Mouse (Mus musculus) hindbrain, embryonic 15.5 days (tissue): ENCODE results near the gene Sema4g. TPM values are rescaled to one million over a fixed set of nuclear protein-coding genes. Genes with fewer than 3 reads are reported as not detected.

Experiments used
- ATAC-seq: fragments of 200-750 bp; cut with Nextera tagmentation; 2 replicates; pipeline ENCODE4 v1.8.0; 2017; ENCODE audit warnings: low read depth, moderate number of reproducible peaks, moderate TSS enrichment; ENCODE audit not compliant: low FRiP score
- H3K27ac ChIP-seq: fragments of 300-500 bp; sonication (generic); replicated peaks from 2 replicates; pipeline ENCODE4 v1.5.1; 2015; ENCODE audit warnings: mild to moderate bottlenecking, inconsistent platforms
- H3K27me3 ChIP-seq: fragments of 300-500 bp; sonication (generic); 2 replicates; pipeline ENCODE4 v1.6.1; 2015; ENCODE audit warnings: control low read depth, inconsistent platforms
- H3K36me3 ChIP-seq: fragments of 300-500 bp; sonication (generic); 2 replicates; pipeline ENCODE4 v1.6.1; 2015; ENCODE audit warnings: control low read depth, inconsistent platforms
- H3K4me1 ChIP-seq: fragments of 300-500 bp; sonication (generic); replicated peaks from 2 replicates; pipeline ENCODE4 v1.6.1; 2015; ENCODE audit warnings: control low read depth, inconsistent platforms
- H3K4me2 ChIP-seq: fragments of 300-500 bp; sonication (generic); 2 replicates; pipeline ENCODE4 v1.6.1; 2015; ENCODE audit warnings: moderate library complexity, mild to moderate bottlenecking, inconsistent platforms
- H3K4me3 ChIP-seq: fragments of 300-500 bp; sonication (generic); 2 replicates; pipeline ENCODE4 v1.5.1; 2015; ENCODE audit warnings: mild to moderate bottlenecking, inconsistent platforms
- H3K9ac ChIP-seq: fragments of 300-500 bp; sonication (generic); 2 replicates; pipeline ENCODE4 v1.6.1; 2015; ENCODE audit warnings: inconsistent platforms
- H3K9me3 ChIP-seq: fragments of 300-500 bp; sonication (generic); 2 replicates; pipeline ENCODE4 v1.6.1; 2016; ENCODE audit warnings: control low read depth, inconsistent platforms
- WGBS: fragments of 180-500 bp; shearing (Covaris S2); methylation state at CpG from one replicate; pipeline ENCODE4 v1.1.7; 2015; 5-methylcytosine and 5-hydroxymethylcytosine counted together
- polyA plus RNA-seq: library from polyadenylated mRNA; unstranded; fragments of >200 nt; fragmentation: Nextera tagmentation; extraction: Ambion mirVana; gene quantifications from 2 replicates; pipeline ENCODE4 v1.2.1, GENCODE M21; 2015

Sema4g gene
- polyA plus RNA-seq, 1 experiment from 2014 or later = 18.9 TPM

DNA sequence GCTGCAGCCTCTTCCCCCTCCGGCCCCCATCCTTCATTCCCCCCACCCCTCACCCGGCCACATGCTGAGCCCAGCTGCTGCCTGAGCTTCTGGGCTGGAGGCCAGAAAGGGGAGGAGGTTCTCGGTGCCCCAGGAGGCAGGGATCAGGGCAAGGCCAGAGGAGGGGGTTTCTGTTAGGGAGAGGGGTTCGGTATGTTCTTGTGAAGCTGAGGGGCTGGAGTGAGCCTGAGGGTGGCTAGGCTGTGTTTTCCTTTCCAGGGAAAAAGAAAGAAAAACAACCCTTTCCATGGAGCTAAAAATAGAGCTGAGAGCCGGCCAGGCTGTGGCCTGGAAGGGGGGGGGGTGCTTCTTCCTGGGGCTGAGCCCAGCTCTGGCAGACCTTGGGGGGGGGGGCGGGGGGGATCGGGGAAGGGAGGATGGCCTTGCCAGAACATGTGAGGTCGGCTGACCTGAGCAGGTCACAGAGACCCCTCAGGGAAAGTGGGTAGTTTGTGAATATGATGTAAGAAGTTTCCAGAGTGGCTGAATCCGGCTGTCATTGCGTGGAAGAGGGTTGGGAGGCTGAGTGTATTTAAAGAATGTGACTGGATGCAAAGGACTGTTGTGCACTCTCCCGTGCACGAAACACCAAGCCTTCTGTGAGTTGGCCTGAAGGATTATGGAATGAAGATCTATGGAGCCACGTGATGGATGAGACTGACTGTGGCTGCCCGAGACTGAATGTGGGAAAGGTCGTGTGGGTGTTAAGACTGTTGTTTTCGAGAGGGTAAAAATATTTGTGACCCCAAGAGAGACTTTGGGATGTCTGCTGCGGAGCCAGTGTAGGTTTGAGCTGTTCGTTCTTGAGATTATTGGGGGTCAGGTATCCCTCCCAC is 27.7 kb downstream of the Sema4g start:
- peak overlapping the region; percentile 86 for H3K4me2 ChIP-seq
- H3K4me3 ChIP-seq = peak overlapping the region; percentile 70
- ATAC-seq = peak; percentile 35; the same call in 1 of the 2 replicates
- H3K4me1 ChIP-seq = peaks cover 69% of the 10 kb centered on the region
- 2% methylated on average over 18 of the region's 18 CpGs for WGBS
- no peaks in the 10 kb centered on the region for H3K9me3 ChIP-seq
- H3K36me3 ChIP-seq = no peaks in the 10 kb centered on the region
- H3K27me3 ChIP-seq = no peaks in the 10 kb centered on the region
- peak overlapping the region; percentile 95 for H3K27ac ChIP-seq
- peak overlapping the region; percentile 71; the same call in 1 of the 2 replicates for H3K9ac ChIP-seq

- Histone ChIP-seq H3K4me1 (peaks cover 69% of the 10 kb centered on the region), H3K27ac (peak overlapping the region; percentile 95), H3K4me2 (peak overlapping the region; percentile 86), H3K9me3 (no peaks in the 10 kb centered on the region), H3K27me3 (no peaks in the 10 kb centered on the region), H3K36me3 (no peaks in the 10 kb centered on the region), H3K9ac (peak overlapping the region; percentile 71), H3K4me3 (peak overlapping the region; percentile 70)
- WGBS = 0% methylated on average over 18 of the region's 27 CpGs
- ATAC-seq = peak; percentile 72
Measured at GRCm38 (mm10) chr19:45017216-45017771, 28.4 kb downstream of the Sema4g start.

GRCm38 (mm10) chr19:45017909-45018308 is 29.0 kb downstream of the Sema4g start:
- Histone ChIP-seq H3K4me3 (peak overlapping the region; percentile 70), H3K9me3 (no peaks in the 10 kb centered on the region), H3K27me3 (no peaks in the 10 kb centered on the region), H3K27ac (peak overlapping the region; percentile 95), H3K9ac (peak overlapping the region; percentile 71), H3K4me2 (peak overlapping the region; percentile 86), H3K36me3 (no peaks in the 10 kb centered on the region), H3K4me1 (peaks cover 65% of the 10 kb centered on the region)
- ATAC-seq = peak; percentile 70
- under 1% methylated on average over 46 of the region's 48 CpGs for WGBS

- Histone ChIP-seq H3K4me3 (peak overlapping the region; percentile 70), H3K4me2 (peak overlapping the region; percentile 86), H3K9ac (peak overlapping the region; percentile 71), H3K27me3 (no peaks in the 10 kb centered on the region), H3K27ac (peak overlapping the region; percentile 95), H3K9me3 (no peaks in the 10 kb centered on the region), H3K4me1 (peaks cover 64% of the 10 kb centered on the region), H3K36me3 (no peaks in the 10 kb centered on the region)
- ATAC-seq = peak; percentile 13; the same call in 1 of the 2 replicates
- 0% methylated on average over 13 of the region's 13 CpGs for WGBS
Measured at GRCm38 (mm10) chr19:45018351-45018831, 29.5 kb downstream of the Sema4g start.

- H3K4me2 ChIP-seq = 0 out of 2 replicates have a peak overlapping the region, but pooled peaks have one; percentile 4
- H3K4me3 ChIP-seq = no peak overlapping the region
- H3K9me3 ChIP-seq = no peaks in the 10 kb centered on the region
- H3K27me3 ChIP-seq = no peaks in the 10 kb centered on the region
- ATAC-seq = no peak
- no peak overlapping the region for H3K27ac ChIP-seq
- 74% methylated on average over 6 of the region's 6 CpGs for WGBS
- H3K36me3 ChIP-seq = peaks cover 5% of the 10 kb centered on the region
- H3K4me1 ChIP-seq = peaks cover 53% of the 10 kb centered on the region
- H3K9ac ChIP-seq = no peak overlapping the region
Measured at GRCm38 (mm10) chr19:45020348-45020747, 31.4 kb downstream of the Sema4g start.

- WGBS = 85% methylated on average over 15 of the region's 15 CpGs
- Histone ChIP-seq H3K9me3 (no peaks in the 10 kb centered on the region), H3K36me3 (peaks cover 15% of the 10 kb centered on the region), H3K27ac (no peak overlapping the region), H3K4me1 (peaks cover 43% of the 10 kb centered on the region), H3K9ac (no peak overlapping the region), H3K4me2 (no peak overlapping the region), H3K27me3 (no peaks in the 10 kb centered on the region), H3K4me3 (no peak overlapping the region)
- no peak for ATAC-seq
Measured at GRCm38 (mm10) chr19:45021362-45021761, 32.5 kb downstream of the Sema4g start.

GRCm38 (mm10) chr19:45023993-45024392 is 35.1 kb downstream of the Sema4g start:
- no peak overlapping the region for H3K4me2 ChIP-seq
- no peak overlapping the region for H3K9ac ChIP-seq
- peaks cover 24% of the 10 kb centered on the region for H3K4me1 ChIP-seq
- ATAC-seq = no peak
- 85% methylated on average over 11 of the region's 11 CpGs for WGBS
- peaks cover 28% of the 10 kb centered on the region for H3K36me3 ChIP-seq
- H3K27ac ChIP-seq = no peak overlapping the region
- no peaks in the 10 kb centered on the region for H3K27me3 ChIP-seq
- H3K4me3 ChIP-seq = no peak overlapping the region
- no peaks in the 10 kb centered on the region for H3K9me3 ChIP-seq

GRCm38 (mm10) chr19:45024775-45025174 is 35.9 kb downstream of the Sema4g start:
- Histone ChIP-seq H3K27ac (no peak overlapping the region), H3K4me3 (no peak overlapping the region), H3K27me3 (no peaks in the 10 kb centered on the region), H3K36me3 (peaks cover 28% of the 10 kb centered on the region), H3K9ac (no peak overlapping the region), H3K4me2 (no peak overlapping the region), H3K4me1 (peaks cover 20% of the 10 kb centered on the region), H3K9me3 (no peaks in the 10 kb centered on the region)
- ATAC-seq = no peak
- 81% methylated on average over 20 of the region's 20 CpGs for WGBS

DNA sequence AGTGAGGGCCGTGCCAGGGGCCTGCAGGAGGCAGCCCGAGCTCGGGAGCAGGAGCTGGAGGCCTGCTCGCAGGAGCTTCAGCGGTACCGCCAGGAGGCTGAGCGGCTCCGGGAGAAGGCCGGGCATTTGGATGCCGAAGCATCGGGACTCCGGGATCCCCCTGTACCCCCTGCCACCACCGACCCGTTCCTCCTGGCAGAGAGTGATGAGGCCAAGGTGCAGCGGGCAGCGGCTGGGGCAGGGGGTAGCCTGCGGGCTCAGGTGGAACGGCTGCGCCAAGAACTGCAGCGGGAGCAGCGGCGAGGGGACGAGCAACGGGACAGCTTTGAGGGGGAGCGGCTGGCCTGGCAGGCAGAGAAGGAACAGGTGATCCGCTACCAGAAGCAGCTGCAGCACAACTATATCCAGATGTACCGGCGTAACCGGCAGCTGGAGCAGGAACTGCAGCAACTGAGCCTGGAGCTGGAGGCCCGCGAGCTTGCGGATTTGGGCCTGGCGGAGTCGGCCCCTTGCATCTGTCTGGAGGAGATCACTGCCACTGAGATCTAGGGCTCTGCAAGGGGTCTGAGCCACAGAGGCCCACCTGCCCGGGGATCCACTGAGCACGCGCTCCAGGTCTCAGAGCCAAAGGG is 37.2 kb downstream of the Sema4g start:
- Histone ChIP-seq H3K27me3 (no peaks in the 10 kb centered on the region), H3K36me3 (peaks cover 28% of the 10 kb centered on the region), H3K9me3 (no peaks in the 10 kb centered on the region), H3K4me3 (no peak overlapping the region), H3K4me2 (no peak overlapping the region), H3K9ac (no peak overlapping the region), H3K27ac (no peak overlapping the region), H3K4me1 (peaks cover 15% of the 10 kb centered on the region)
- ATAC-seq = no peak
- 94% methylated on average over 37 of the region's 37 CpGs for WGBS

- WGBS = 81% methylated on average over 6 of the region's 6 CpGs
Measured at GRCm38 (mm10) chr19:45026958-45027670, 38.2 kb downstream of the Sema4g start.

GRCm38 (mm10) chr19:45027848-45028247 is 38.9 kb downstream of the Sema4g start:
- Histone ChIP-seq H3K9ac (no peak overlapping the region), H3K27me3 (no peaks in the 10 kb centered on the region), H3K27ac (no peak overlapping the region), H3K4me1 (peaks cover 24% of the 10 kb centered on the region; the same call in 1 of the 2 replicates), H3K9me3 (no peaks in the 10 kb centered on the region), H3K36me3 (peaks cover 28% of the 10 kb centered on the region), H3K4me2 (no peak overlapping the region), H3K4me3 (no peak overlapping the region)
- 82% methylated on average over 6 of the region's 6 CpGs for WGBS
- ATAC-seq = no peak

More at GRCm38 (mm10) chr19:45026958-45027670, 38.2 kb downstream of the Sema4g start:
- ATAC-seq = no peak
- H3K36me3 ChIP-seq = peaks cover 28% of the 10 kb centered on the region
- H3K27me3 ChIP-seq = no peaks in the 10 kb centered on the region
- H3K4me2 ChIP-seq = no peak overlapping the region
- H3K9ac ChIP-seq = no peak overlapping the region
- peaks cover 16% of the 10 kb centered on the region; the same call in 1 of the 2 replicates for H3K4me1 ChIP-seq
- H3K9me3 ChIP-seq = no peaks in the 10 kb centered on the region
- no peak overlapping the region for H3K4me3 ChIP-seq
- H3K27ac ChIP-seq = no peak overlapping the region
